Mouse (Mus musculus): ENCODE data around the gene Dmbt1. TPM values are rescaled to one million over a fixed set of nuclear protein-coding genes. Genes with fewer than 3 reads are reported as not detected.
"Not testable (repeated sequence)": the region's sequence is repeated elsewhere in the genome, so short reads cannot be mapped to it uniquely, and the experiment has no call there.

Dmbt1 gene
- total and polyA plus RNA-seq, 3 experiments: under 0.01 TPM; not detected in 2

GRCm38 (mm10) chr7:131062541-131062940 is 30.7 kb downstream of the Dmbt1 start:
- Histone ChIP-seq H3K4me3 (ENCODE audit: low read depth, low read length) (no peak overlapping the region), H3K9me3 (replicated peaks) (peaks cover 36% of the 10 kb centered on the region), H3K27me3 (ENCODE audit: insufficient read depth, low read length) (no peaks in the 10 kb centered on the region), H3K36me3 (replicated peaks) (no peaks in the 10 kb centered on the region), H3K4me1 (ENCODE audit: insufficient read depth, low read depth, low read length) (no peaks in the 10 kb centered on the region)
- ATAC-seq (ENCODE audit: extremely low read depth, insufficient number of reproducible peaks, low FRiP score, poor library complexity, severe bottlenecking) (no peak), DNase-seq (ENCODE audit: low spot score) (no peak)
- TF ChIP-seq POLR2AphosphoS5 (IDR thresholded peaks at IDR 0.05; ENCODE audit: insufficient replicate concordance, low read depth, low read length) (no peak), GATA2 (IDR thresholded peaks at IDR 0.05; ENCODE audit: borderline replicate concordance, low read depth, low read length) (no peak), CTCF (IDR thresholded peaks at IDR 0.05; ENCODE audit: low read depth, low read length) (no peak), TAL1 (conservative IDR thresholded peaks at IDR 0.05; ENCODE audit: low read depth, low read length) (no peak), GATA1 (IDR thresholded peaks at IDR 0.05; ENCODE audit: borderline replicate concordance, low read length) (no peak)

DNA sequence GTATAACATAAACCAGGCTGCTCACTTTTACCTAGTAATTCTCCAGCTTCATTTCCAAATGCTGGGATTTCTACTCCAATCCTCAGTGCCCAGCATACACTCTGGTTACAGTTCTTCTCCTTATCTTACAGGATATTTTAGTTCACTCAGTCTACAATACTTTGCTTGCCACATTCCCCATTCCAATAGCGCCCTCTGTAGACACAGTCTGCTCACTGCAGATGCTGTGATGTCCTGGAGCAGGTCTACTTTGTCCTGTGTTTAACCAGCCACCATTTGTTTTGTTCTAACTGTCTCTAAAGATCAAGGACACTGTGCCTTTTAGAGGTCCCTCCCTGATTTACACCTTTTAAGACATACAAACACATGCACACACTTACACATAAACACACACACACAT is 36.3 kb downstream of the Dmbt1 start:
- not testable (repeated sequence) for H3K36me3 ChIP-seq (replicated peaks); H3K4me3 ChIP-seq (ENCODE audit: low read depth, low read length); DNase-seq (ENCODE audit: low spot score); H3K4me1 ChIP-seq (ENCODE audit: insufficient read depth, low read depth, low read length); ATAC-seq (ENCODE audit: extremely low read depth, insufficient number of reproducible peaks, low FRiP score, poor library complexity, severe bottlenecking); H3K27me3 ChIP-seq (ENCODE audit: insufficient read depth, low read length)
- H3K9me3 ChIP-seq (replicated peaks): peaks cover 25% of the 10 kb centered on the region

GRCm38 (mm10) chr7:131073476-131073875 is 41.6 kb downstream of the Dmbt1 start:
- not testable (repeated sequence) for DNase-seq (ENCODE audit: low spot score); H3K4me3 ChIP-seq (ENCODE audit: low read depth, low read length); H3K36me3 ChIP-seq (replicated peaks); ATAC-seq (ENCODE audit: extremely low read depth, insufficient number of reproducible peaks, low FRiP score, poor library complexity, severe bottlenecking); H3K27me3 ChIP-seq (ENCODE audit: insufficient read depth, low read length); H3K4me1 ChIP-seq (ENCODE audit: insufficient read depth, low read depth, low read length)
- H3K9me3 ChIP-seq (replicated peaks): peaks cover 34% of the 10 kb centered on the region

DNA sequence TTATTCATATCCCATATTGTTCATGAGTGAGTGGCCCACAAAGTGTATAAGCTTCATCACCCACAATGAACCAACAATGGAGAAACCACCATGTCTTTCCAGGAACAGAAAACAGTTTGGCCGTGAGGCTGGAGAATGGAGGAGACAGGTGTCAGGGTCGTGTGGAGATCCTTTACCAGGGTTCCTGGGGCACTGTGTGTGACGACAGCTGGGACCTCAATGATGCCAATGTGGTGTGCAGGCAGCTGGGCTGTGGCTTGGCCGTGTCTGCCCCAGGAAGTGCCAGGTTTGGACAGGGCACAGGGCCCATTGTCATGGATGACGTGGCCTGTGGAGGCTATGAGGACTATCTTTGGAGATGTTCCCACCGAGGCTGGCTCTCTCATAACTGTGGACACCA is 42.2 kb downstream of the Dmbt1 start:
- H3K9me3 ChIP-seq (replicated peaks): peaks cover 36% of the 10 kb centered on the region
- H3K4me3 ChIP-seq (ENCODE audit: low read depth, low read length); H3K36me3 ChIP-seq (replicated peaks); ATAC-seq (ENCODE audit: extremely low read depth, insufficient number of reproducible peaks, low FRiP score, poor library complexity, severe bottlenecking); DNase-seq (ENCODE audit: low spot score); H3K4me1 ChIP-seq (ENCODE audit: insufficient read depth, low read depth, low read length); H3K27me3 ChIP-seq (ENCODE audit: insufficient read depth, low read length): not testable (repeated sequence)

- TF ChIP-seq GATA2 (IDR thresholded peaks at IDR 0.05; ENCODE audit: borderline replicate concordance, low read depth, low read length) (no peak), CTCF (IDR thresholded peaks at IDR 0.05; ENCODE audit: low read depth, low read length) (no peak), TAL1 (conservative IDR thresholded peaks at IDR 0.05; ENCODE audit: low read depth, low read length) (no peak)
- DNase-seq (ENCODE audit: low spot score) (no peak), ATAC-seq (ENCODE audit: extremely low read depth, insufficient number of reproducible peaks, low FRiP score, poor library complexity, severe bottlenecking) (no peak)
Measured at GRCm38 (mm10) chr7:131075956-131076355, 44.1 kb downstream of the Dmbt1 start.

GRCm38 (mm10) chr7:131082403-131082802 is 50.5 kb downstream of the Dmbt1 start:
- not testable (repeated sequence) for ATAC-seq (ENCODE audit: extremely low read depth, insufficient number of reproducible peaks, low FRiP score, poor library complexity, severe bottlenecking); H3K27me3 ChIP-seq (ENCODE audit: insufficient read depth, low read length)

More at GRCm38 (mm10) chr7:131075956-131076355, 44.1 kb downstream of the Dmbt1 start:
- Histone ChIP-seq H3K4me3 (ENCODE audit: low read depth, low read length) (no peak overlapping the region), H3K9me3 (replicated peaks) (peaks cover 34% of the 10 kb centered on the region), H3K27me3 (ENCODE audit: insufficient read depth, low read length) (no peaks in the 10 kb centered on the region), H3K36me3 (replicated peaks) (no peaks in the 10 kb centered on the region), H3K4me1 (ENCODE audit: insufficient read depth, low read depth, low read length) (no peaks in the 10 kb centered on the region)

DNA sequence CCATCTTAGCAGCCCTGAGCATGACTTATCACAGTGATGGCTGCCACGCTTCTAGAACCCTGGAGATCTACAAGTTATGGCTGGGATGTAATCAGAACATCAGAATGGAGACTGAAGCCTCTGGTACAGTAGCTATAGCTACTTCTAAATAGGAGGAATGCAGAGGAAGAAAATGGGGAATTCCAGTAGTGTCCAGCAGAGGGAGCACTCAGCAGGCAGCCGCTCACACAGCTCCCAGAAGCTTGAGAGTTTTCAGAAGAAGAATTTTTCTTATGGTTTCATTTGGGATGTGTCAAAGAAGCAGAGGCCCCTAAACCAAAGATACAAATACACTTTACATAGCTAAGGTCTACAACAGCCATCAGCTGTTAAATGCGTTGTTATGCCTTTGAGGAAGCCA is 80.6 kb downstream of the Dmbt1 start:
- no peak for DNase-seq (ENCODE audit: low spot score)
- no peak overlapping the region for H3K4me3 ChIP-seq (ENCODE audit: low read depth, low read length)
- peaks cover 59% of the 10 kb centered on the region for H3K9me3 ChIP-seq (replicated peaks)
- H3K36me3 ChIP-seq (replicated peaks): no peaks in the 10 kb centered on the region
- TF ChIP-seq POLR2AphosphoS5 (IDR thresholded peaks at IDR 0.05; ENCODE audit: insufficient replicate concordance, low read depth, low read length): no peak
- TF ChIP-seq GATA1 (IDR thresholded peaks at IDR 0.05; ENCODE audit: borderline replicate concordance, low read length): no peak
- TF ChIP-seq TAL1 (conservative IDR thresholded peaks at IDR 0.05; ENCODE audit: low read depth, low read length): no peak
- no peak for TF ChIP-seq GATA2 (IDR thresholded peaks at IDR 0.05; ENCODE audit: borderline replicate concordance, low read depth, low read length)
- TF ChIP-seq CTCF (IDR thresholded peaks at IDR 0.05; ENCODE audit: low read depth, low read length): no peak
- no peaks in the 10 kb centered on the region for H3K27me3 ChIP-seq (ENCODE audit: insufficient read depth, low read length)
- no peak for ATAC-seq (ENCODE audit: extremely low read depth, insufficient number of reproducible peaks, low FRiP score, poor library complexity, severe bottlenecking)
- no peaks in the 10 kb centered on the region for H3K4me1 ChIP-seq (ENCODE audit: insufficient read depth, low read depth, low read length)

More at GRCm38 (mm10) chr7:131082403-131082802, 50.5 kb downstream of the Dmbt1 start:
- H3K4me1 ChIP-seq (ENCODE audit: insufficient read depth, low read depth, low read length); H3K36me3 ChIP-seq (replicated peaks); DNase-seq (ENCODE audit: low spot score); H3K4me3 ChIP-seq (ENCODE audit: low read depth, low read length): not testable (repeated sequence)
- peaks cover 48% of the 10 kb centered on the region for H3K9me3 ChIP-seq (replicated peaks)

DNA sequence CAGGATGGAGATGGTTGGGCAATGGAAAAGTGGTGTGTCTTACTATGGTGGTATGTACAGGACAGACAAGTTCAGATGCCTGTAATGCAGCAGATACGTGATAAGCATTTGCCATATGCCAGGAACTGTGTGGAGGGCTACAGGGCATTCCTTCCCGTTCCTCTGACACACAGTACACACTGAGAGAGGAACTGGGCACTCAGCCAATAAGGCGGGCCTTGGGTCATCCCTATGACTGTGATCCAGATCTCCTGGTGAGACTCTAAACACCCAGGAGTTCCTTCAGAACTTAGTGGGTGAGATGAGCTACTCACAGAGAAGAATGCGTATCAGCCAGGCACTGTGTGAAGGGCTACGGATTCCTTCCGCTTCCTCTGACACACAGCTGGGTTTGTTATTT is 81.8 kb downstream of the Dmbt1 start:
- H3K9me3 ChIP-seq (replicated peaks): peaks cover 63% of the 10 kb centered on the region
- DNase-seq (ENCODE audit: low spot score): no peak
- no peaks in the 10 kb centered on the region for H3K4me1 ChIP-seq (ENCODE audit: insufficient read depth, low read depth, low read length)
- H3K27me3 ChIP-seq (ENCODE audit: insufficient read depth, low read length): no peaks in the 10 kb centered on the region
- no peak overlapping the region for H3K4me3 ChIP-seq (ENCODE audit: low read depth, low read length)
- no peak for ATAC-seq (ENCODE audit: extremely low read depth, insufficient number of reproducible peaks, low FRiP score, poor library complexity, severe bottlenecking)
- no peaks in the 10 kb centered on the region for H3K36me3 ChIP-seq (replicated peaks)
- TF ChIP-seq GATA2 (IDR thresholded peaks at IDR 0.05; ENCODE audit: borderline replicate concordance, low read depth, low read length) (no peak), POLR2AphosphoS5 (IDR thresholded peaks at IDR 0.05; ENCODE audit: insufficient replicate concordance, low read depth, low read length) (no peak), TAL1 (conservative IDR thresholded peaks at IDR 0.05; ENCODE audit: low read depth, low read length) (no peak), CTCF (IDR thresholded peaks at IDR 0.05; ENCODE audit: low read depth, low read length) (no peak), GATA1 (IDR thresholded peaks at IDR 0.05; ENCODE audit: borderline replicate concordance, low read length) (no peak)
